Mouse (Mus musculus) skeletal muscle tissue, postnatal 0 days (tissue): ENCODE data around the gene Srsf12. TPM values are rescaled to one million over a fixed set of nuclear protein-coding genes. Genes with fewer than 3 reads are reported as not detected.

Source experiments
- polyA plus RNA-seq: library from polyadenylated mRNA; unstranded; fragments of >200 nt; fragmentation: Nextera tagmentation; extraction: Ambion mirVana; gene quantifications from 2 replicates; pipeline ENCODE4 v1.2.1, GENCODE M21; 2015

The Srsf12 gene
- 0.54 and 0.90 TPM in 2 replicates for polyA plus RNA-seq

GRCm38 (mm10) chr4:33208881-33209841 is at the start of gene Srsf12:
Gene Srsf12 (plus strand): TSS chr4:33208991.

GRCm38 (mm10) chr4:33189735-33190036 is 19.1 kb upstream of the Srsf12 start, which contains the start of gene Pm20d2:
Gene Pm20d2 (minus strand): TSS chr4:33189737.

Other genes starting within 250 kb of the Srsf12 start
- 57.9 and 62.5 TPM in 2 replicates for gene Rragd, start 226.0 kb upstream of the Srsf12 start, polyA plus RNA-seq
- gene Ube2j1, start 177.6 kb upstream of the Srsf12 start, polyA plus RNA-seq = 49.8 and 54.6 TPM in 2 replicates
- gene Gabrr2, start 146.0 kb upstream of the Srsf12 start, polyA plus RNA-seq = 4.6 and 8.0 TPM in 2 replicates
- gene Gabrr1, start 76.5 kb upstream of the Srsf12 start, polyA plus RNA-seq = 1.2 and 1.7 TPM in 2 replicates
- gene Pm20d2, start 19.3 kb upstream of the Srsf12 start, polyA plus RNA-seq = 8.7 and 10.9 TPM in 2 replicates
- gene Pnrc1, start 81.2 kb downstream of the Srsf12 start, polyA plus RNA-seq = 104 and 105 TPM in 2 replicates
- gene Rngtt, start 101.3 kb downstream of the Srsf12 start, polyA plus RNA-seq = 7.5 and 8.6 TPM in 2 replicates